Mouse (Mus musculus) hematopoietic stem cell, adult 5-6 weeks (primary cell): ENCODE measurements at regions not wholly inside any gene's neighbourhood (a gene's known extent, or its start where the extent isn't known, plus 50 kb on each side); places are given as distances from the start of the nearest gene placed in this dataset.

Experiments used
- ATAC-seq, 2 experiments: fragments of 125-278 bp in 1 of 2; replicated peaks in 1 of 2; 2 replicates each; pipeline ENCODE4 v1.8.0; 2016 to 2017; ENCODE audit warnings: inconsistent platforms in 2 of 2, mild to moderate bottlenecking in 2 of 2, moderate number of reproducible peaks in 2 of 2, low read depth in 1 of 2, moderate TSS enrichment in 1 of 2; ENCODE audit not compliant: low FRiP score in 2 of 2, poor library complexity in 2 of 2, severe bottlenecking in 2 of 2, insufficient read depth in 1 of 2, low TSS enrichment in 1 of 2

GRCm38 (mm10) chr13:80946034-80946433 lies 62.9 kb downstream of the Arrdc3 start:
- no peak for ATAC-seq

- ATAC-seq: no peak
These were observed 64.5 kb downstream of the Arrdc3 start for GRCm38 (mm10) chr13:80947705-80948104.

- ATAC-seq: peak; percentile 34 to 77; a peak in 3 of 4 replicates
These were observed 66.0 kb downstream of the Arrdc3 start for GRCm38 (mm10) chr13:80949133-80949697.

GRCm38 (mm10) chr13:80950239-80950638 lies 67.1 kb downstream of the Arrdc3 start:
- no peak for ATAC-seq

- no peak for ATAC-seq
These were observed 67.6 kb downstream of the Arrdc3 start for GRCm38 (mm10) chr13:80950803-80951202.

GRCm38 (mm10) chr13:80951327-80951726 lies 68.1 kb downstream of the Arrdc3 start:
- ATAC-seq: no peak

- ATAC-seq: peak; percentile 82 to 85
These were observed 69.7 kb downstream of the Arrdc3 start for GRCm38 (mm10) chr13:80952851-80953250.

- no peak for ATAC-seq
These were observed 71.0 kb downstream of the Arrdc3 start for GRCm38 (mm10) chr13:80954059-80954645.

- ATAC-seq: no peak
These were observed 73.8 kb downstream of the Arrdc3 start for GRCm38 (mm10) chr13:80956966-80957365.

- ATAC-seq: no peak
These were observed 74.4 kb downstream of the Arrdc3 start for GRCm38 (mm10) chr13:80957419-80958139.

GRCm38 (mm10) chr13:80959763-80960162 lies 76.6 kb downstream of the Arrdc3 start:
- ATAC-seq: no peak

- no peak for ATAC-seq
These were observed 78.9 kb downstream of the Arrdc3 start for GRCm38 (mm10) chr13:80961985-80962617.

GRCm38 (mm10) chr13:80962789-80963590 lies 79.8 kb downstream of the Arrdc3 start:
- ATAC-seq: peak; percentile 95

GRCm38 (mm10) chr13:80963591-80963940 lies 80.4 kb downstream of the Arrdc3 start:
- no peak for ATAC-seq

- no peak for ATAC-seq
These were observed 88.5 kb downstream of the Arrdc3 start for GRCm38 (mm10) chr13:80971664-80972063.

- no peak for ATAC-seq
These were observed 91.2 kb downstream of the Arrdc3 start for GRCm38 (mm10) chr13:80974424-80974823.

GRCm38 (mm10) chr13:80977266-80977665 lies 94.1 kb downstream of the Arrdc3 start:
- no peak for ATAC-seq

- ATAC-seq: no peak
These were observed 98.0 kb downstream of the Arrdc3 start for GRCm38 (mm10) chr13:80981201-80981600.
